In the genomic region with DNA sequence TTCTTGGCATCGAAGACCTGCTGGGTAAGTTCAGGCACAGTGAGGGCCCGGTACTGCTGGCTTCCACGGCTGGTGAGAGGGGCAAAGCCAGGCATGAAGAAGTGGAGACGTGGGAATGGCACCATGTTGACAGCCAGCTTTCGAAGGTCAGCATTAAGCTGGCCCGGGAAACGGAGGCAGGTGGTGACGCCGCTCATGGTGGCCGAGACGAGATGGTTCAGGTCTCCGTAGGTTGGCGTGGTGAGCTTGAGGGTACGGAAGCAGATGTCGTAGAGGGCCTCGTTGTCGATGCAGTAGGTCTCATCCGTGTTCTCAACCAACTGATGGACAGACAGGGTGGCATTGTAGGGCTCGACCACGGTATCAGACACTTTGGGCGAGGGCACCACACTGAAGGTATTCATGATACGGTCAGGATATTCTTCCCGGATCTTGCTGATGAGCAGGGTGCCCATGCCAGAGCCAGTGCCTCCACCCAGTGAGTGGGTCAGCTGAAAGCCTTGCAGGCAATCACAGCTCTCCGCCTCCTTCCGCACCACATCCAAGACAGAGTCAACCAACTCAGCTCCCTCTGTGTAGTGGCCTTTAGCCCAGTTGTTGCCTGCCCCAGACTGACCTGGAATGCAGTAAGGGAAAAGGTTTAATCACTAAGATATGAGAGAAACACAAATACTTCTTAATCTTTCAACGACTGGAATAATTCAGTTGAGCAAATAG, we compare ENCODE assay signal across 1 mouse cellular context.
TF ChIP-seq lines count a peak whose summit lies in the region.

No protein-coding gene starts in this region.

TF ChIP-seq in CH12.LX, 34 proteins besides CTCF, POLR2A, EP300 and RAD21:
- no peak for TF ChIP-seq MXI1 (IDR thresholded peaks at IDR 0.05; ENCODE audit: low read depth, low read length)
- no peak for TF ChIP-seq ZC3H11A (IDR thresholded peaks at IDR 0.05; ENCODE audit: low read depth, low read length)
- no peak for TF ChIP-seq MAZ (IDR thresholded peaks at IDR 0.05; ENCODE audit: low read depth, low read length)
- no peak for TF ChIP-seq JUND (conservative IDR thresholded peaks at IDR 0.05; ENCODE audit: low read depth, low read length)
- no peak for TF ChIP-seq JUN (IDR thresholded peaks at IDR 0.05; ENCODE audit: insufficient read depth, low read depth, low read length)
- TF ChIP-seq HCFC1 (IDR thresholded peaks at IDR 0.05; ENCODE audit: low read depth, low read length): no peak
- no peak for TF ChIP-seq SIN3A (IDR thresholded peaks at IDR 0.05; ENCODE audit: low read length)
- no peak for TF ChIP-seq ELF1 (IDR thresholded peaks at IDR 0.05; ENCODE audit: low read depth, low read length)
